Mouse (Mus musculus): ENCODE results near the gene Sall1.

Gene Sall1

DNA sequence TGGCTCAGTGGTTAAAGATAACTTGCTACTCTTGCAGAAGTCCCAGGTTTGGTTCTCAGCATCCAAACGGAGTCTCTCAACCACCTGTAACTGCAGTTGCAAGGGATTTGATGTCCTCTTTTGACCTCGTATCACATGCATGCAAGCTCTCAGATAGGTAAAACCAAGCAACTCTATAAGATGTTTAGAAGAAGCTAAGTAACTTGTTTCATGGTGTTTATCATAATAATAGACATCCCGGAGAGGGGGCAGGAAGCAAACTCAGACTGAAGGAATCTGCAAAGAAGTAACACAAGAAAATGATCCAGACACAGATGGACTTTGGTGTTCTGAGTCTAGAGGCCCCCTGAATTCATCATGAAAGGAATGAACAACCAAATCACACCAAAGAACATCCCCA is 55.0 kb downstream of the Sall1 start:
- no peak for DNase-seq

DNA sequence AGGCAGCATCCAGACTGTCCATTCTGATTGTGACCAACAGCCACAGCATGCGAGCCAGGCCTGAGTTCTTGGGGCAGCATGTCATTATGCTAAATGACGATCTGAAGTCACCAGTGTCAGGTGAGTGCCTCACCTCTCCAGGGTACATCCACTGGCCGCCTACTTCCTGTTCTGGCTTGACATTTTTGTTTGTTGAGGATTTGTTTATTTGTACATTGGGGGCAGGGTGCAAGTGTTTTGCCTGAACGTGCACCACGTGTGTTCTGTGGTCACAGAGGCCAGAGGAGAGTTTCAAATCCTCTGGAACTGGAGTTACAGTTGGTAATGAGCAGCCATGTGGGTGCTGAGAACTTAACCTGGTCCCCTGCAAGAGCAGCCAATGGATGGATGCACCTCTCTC is 60.5 kb downstream of the Sall1 start:
- no peak for DNase-seq

Measured in cerebellum, adult 11-12 months (tissue).